Mouse (Mus musculus): ENCODE results near the gene Ptgdr. TPM values are rescaled to one million over a fixed set of nuclear protein-coding genes. Genes with fewer than 3 reads are reported as not detected.

Gene Ptgdr
- polyA plus RNA-seq, 1 experiment from 2014 or later: not detected

Other genes starting within 250 kb of the Ptgdr start
- gene Gm5624, start 231.4 kb downstream of the Ptgdr start, polyA plus RNA-seq (2015; fragmentation: Nextera tagmentation; extraction: Ambion mirVana): not detected in 2 replicates
- gene Gm8257, start 152.9 kb downstream of the Ptgdr start, polyA plus RNA-seq (2015; fragmentation: Nextera tagmentation; extraction: Ambion mirVana): not detected in 2 replicates
- not detected in 2 replicates for gene Gm8267, start 109.0 kb downstream of the Ptgdr start, polyA plus RNA-seq (2015; fragmentation: Nextera tagmentation; extraction: Ambion mirVana)
- 0.59 and 0.70 TPM in 2 replicates for gene Ptger2, start 128.8 kb upstream of the Ptgdr start, polyA plus RNA-seq (2015; fragmentation: Nextera tagmentation; extraction: Ambion mirVana)